Mouse (Mus musculus) olfactory bulb, adult 2 months (tissue): ENCODE data around the gene Stk10.

Experiments
- CTCF ChIP-seq: fragments of 200-500 bp; IDR thresholded peaks from 2 replicates; pipeline ENCODE4 v1.5.1; 2012; ENCODE audit warnings: low read depth, mild to moderate bottlenecking, low read length, moderate library complexity; ENCODE audit not compliant: insufficient read depth
- POLR2A ChIP-seq: fragments of 200-500 bp; IDR thresholded peaks from 2 replicates; pipeline ENCODE4 v1.6.1; 2012; ENCODE audit warnings: mild to moderate bottlenecking, low read depth, low read length, moderate library complexity; ENCODE audit not compliant: insufficient read depth

GRCm38 (mm10) chr11:32604663-32605062 is 71.6 kb downstream of the Stk10 start:
- no peak for TF ChIP-seq CTCF
- TF ChIP-seq POLR2A: no peak
